Mouse (Mus musculus): Measurements from ENCODE around the gene Gemin6.

- TF ChIP-seq CTCF (IDR thresholded peaks at IDR 0.05; ENCODE audit: control insufficient read depth, insufficient read depth, insufficient replicate concordance, low read depth, low read length) = no peak
- no peak for TF ChIP-seq POLR2A (IDR thresholded peaks at IDR 0.05; ENCODE audit: control insufficient read depth, low read depth, low read length)
Observed at GRCm38 (mm10) chr17:80223829-80224228, 412 bp upstream of the Gemin6 start.

Measured in testis, adult 2 months (tissue).